Mouse (Mus musculus) MEL (cell line): ENCODE results near the gene Sox15. TPM values are rescaled to one million over a fixed set of nuclear protein-coding genes. Genes with fewer than 3 reads are reported as not detected.
A peak's percentile ranks its signal among the peaks of the same experiment; 100 is the strongest.

Experiments used
- DNase-seq: peaks from one replicate; pipeline ENCODE4 v3.0.0; 2011; ENCODE audit warnings: low read depth, low spot score
- H3K27ac ChIP-seq: 2 replicates; pipeline ENCODE4 v1.5.1; 2012; ENCODE audit warnings: low read depth, mild to moderate bottlenecking, control low read depth, low read length, moderate library complexity; ENCODE audit not compliant: control insufficient read depth
- H3K27me3 ChIP-seq, 2 experiments: fragments of 150-350 bp in 1 of 2; sonication (generic) in 1 of 2; 2 replicates each; pipeline ENCODE4 v1.6.1; 2012; ENCODE audit warnings: low read length in 2 of 2, mild to moderate bottlenecking in 2 of 2, improper control_type of control experiment in 1 of 2, moderate library complexity in 1 of 2; ENCODE audit not compliant: insufficient read depth in 2 of 2, control insufficient read depth in 1 of 2
- H3K36me3 ChIP-seq, 2 experiments: 2 replicates each; pipeline ENCODE4 v1.6.1; 2012 to 2014; ENCODE audit warnings: low read length in 2 of 2, improper control_type of control experiment in 1 of 2, inconsistent platforms in 1 of 2, mild to moderate bottlenecking in 1 of 2; ENCODE audit not compliant: insufficient read depth in 2 of 2, control insufficient read depth in 1 of 2
- H3K4me1 ChIP-seq, 2 experiments: fragments of 150-350 bp in 1 of 2; sonication (generic) in 1 of 2; 2 replicates each; pipeline ENCODE4 v1.6.1; 2012; ENCODE audit warnings: low read length in 2 of 2, improper control_type of control experiment in 1 of 2, mild to moderate bottlenecking in 1 of 2; ENCODE audit not compliant: insufficient read depth in 2 of 2, control insufficient read depth in 1 of 2
- H3K4me3 ChIP-seq, 2 experiments: fragments of 150-350 bp in 1 of 2; sonication (generic) in 1 of 2; 2 replicates each; pipeline ENCODE4 v1.5.1; 2012; ENCODE audit warnings: low read depth in 2 of 2, low read length in 2 of 2, mild to moderate bottlenecking in 2 of 2, moderate library complexity in 2 of 2, control low read depth in 1 of 2, improper control_type of control experiment in 1 of 2; ENCODE audit not compliant: control insufficient read depth in 1 of 2, insufficient read depth in 1 of 2
- H3K79me2 ChIP-seq: 2 replicates; pipeline ENCODE4 v1.6.1; 2012; ENCODE audit warnings: mild to moderate bottlenecking, low read length, moderate library complexity; ENCODE audit not compliant: control insufficient read depth, poor library complexity, insufficient read depth
- H3K9ac ChIP-seq: 2 replicates; pipeline ENCODE4 v1.6.1; 2012; ENCODE audit warnings: low read depth, mild to moderate bottlenecking, control low read depth, low read length, moderate library complexity; ENCODE audit not compliant: control insufficient read depth, poor library complexity, severe bottlenecking
- H3K9me3 ChIP-seq: fragments of 150-350 bp; sonication (generic); replicated peaks from 2 replicates; pipeline ENCODE4 v1.6.1; 2012; ENCODE audit warnings: mild to moderate bottlenecking, low read length, improper control_type of control experiment, moderate library complexity; ENCODE audit not compliant: insufficient read depth
- BHLHE40 ChIP-seq: IDR thresholded peaks from 2 replicates; pipeline ENCODE4 v1.6.1; 2012; ENCODE audit warnings: low read depth, mild to moderate bottlenecking, inconsistent platforms, low read length, improper control_type of control experiment, borderline replicate concordance
- CHD1 ChIP-seq: IDR thresholded peaks from 2 replicates; pipeline ENCODE4 v1.6.1; 2012; ENCODE audit warnings: low read depth, mild to moderate bottlenecking, inconsistent platforms, low read length, improper control_type of control experiment
- CHD2 ChIP-seq: IDR thresholded peaks from 2 replicates; pipeline ENCODE4 v1.6.1; 2011; ENCODE audit warnings: low read length, improper control_type of control experiment
- E2F4 ChIP-seq: IDR thresholded peaks from 2 replicates; pipeline ENCODE4 v1.6.1; 2011; ENCODE audit warnings: low read depth, low read length, improper control_type of control experiment, borderline replicate concordance
- ELF1 ChIP-seq: IDR thresholded peaks from 2 replicates; pipeline ENCODE4 v1.6.1; 2014; ENCODE audit warnings: low read depth, mild to moderate bottlenecking, inconsistent platforms, low read length, improper control_type of control experiment, moderate library complexity
- EP300 ChIP-seq, 2 experiments: IDR thresholded peaks; 2 replicates each; pipeline ENCODE4 v1.6.1; 2011; ENCODE audit warnings: improper control_type of control experiment in 2 of 2, low read length in 2 of 2, low read depth in 1 of 2, mild to moderate bottlenecking in 1 of 2
- ETS1 ChIP-seq: IDR thresholded peaks from 2 replicates; pipeline ENCODE4 v1.6.1; 2012; ENCODE audit warnings: low read depth, mild to moderate bottlenecking, inconsistent platforms, low read length, improper control_type of control experiment, moderate library complexity
- GABPA ChIP-seq: IDR thresholded peaks from 2 replicates; pipeline ENCODE4 v1.6.1; 2012; ENCODE audit warnings: low read depth, mild to moderate bottlenecking, inconsistent platforms, low read length, improper control_type of control experiment, moderate library complexity
- GATA1 ChIP-seq: IDR thresholded peaks from 2 replicates; pipeline ENCODE4 v1.6.1; 2011; ENCODE audit warnings: low read depth, low read length, improper control_type of control experiment
- JUND ChIP-seq: IDR thresholded peaks from 2 replicates; pipeline ENCODE4 v1.6.1; 2011; ENCODE audit warnings: low read depth, mild to moderate bottlenecking, improper control_type of control experiment, low read length
- KAT2A ChIP-seq: conservative IDR thresholded peaks from 2 replicates; pipeline ENCODE4 v1.6.1; 2012; ENCODE audit warnings: low read depth, low read length, improper control_type of control experiment, inconsistent platforms
- MAFK ChIP-seq: IDR thresholded peaks from 2 replicates; pipeline ENCODE4 v1.6.1; 2011; ENCODE audit warnings: low read depth, mild to moderate bottlenecking, low read length, improper control_type of control experiment, borderline replicate concordance
- MAZ ChIP-seq: IDR thresholded peaks from 2 replicates; pipeline ENCODE4 v1.6.1; 2012; ENCODE audit warnings: low read depth, mild to moderate bottlenecking, inconsistent platforms, low read length, improper control_type of control experiment
- MXI1 ChIP-seq: IDR thresholded peaks from 2 replicates; pipeline ENCODE4 v1.6.1; 2011; ENCODE audit warnings: mild to moderate bottlenecking, low read depth, low read length, improper control_type of control experiment
- MYB ChIP-seq: IDR thresholded peaks from 2 replicates; pipeline ENCODE4 v1.6.1; 2011; ENCODE audit warnings: mild to moderate bottlenecking, low read depth, low read length, improper control_type of control experiment
- MYC ChIP-seq: IDR thresholded peaks from 2 replicates; pipeline ENCODE4 v1.6.1; 2011; ENCODE audit warnings: low read depth, mild to moderate bottlenecking, low read length, improper control_type of control experiment, moderate library complexity
- NRF1 ChIP-seq: IDR thresholded peaks from 2 replicates; pipeline ENCODE4 v1.6.1; 2014; ENCODE audit warnings: low read depth, mild to moderate bottlenecking, inconsistent platforms, low read length, improper control_type of control experiment, moderate library complexity; ENCODE audit not compliant: poor library complexity, insufficient read depth, severe bottlenecking
- POLR2A ChIP-seq, 2 experiments: IDR thresholded peaks; 2 replicates each; pipeline ENCODE4 v1.6.1; 2011 to 2012; ENCODE audit warnings: low read length in 2 of 2, mild to moderate bottlenecking in 2 of 2, control low read depth in 1 of 2, improper control_type of control experiment in 1 of 2, low read depth in 1 of 2, moderate library complexity in 1 of 2; ENCODE audit not compliant: control insufficient read depth in 1 of 2, insufficient read depth in 1 of 2, poor library complexity in 1 of 2
- POLR2AphosphoS2 ChIP-seq: IDR thresholded peaks from 2 replicates; pipeline ENCODE4 v1.6.1; 2011; ENCODE audit warnings: low read length, improper control_type of control experiment
- POLR2AphosphoS5 ChIP-seq: IDR thresholded peaks from 2 replicates; pipeline ENCODE4 v1.6.1; 2012; ENCODE audit warnings: low read depth, borderline replicate concordance, mild to moderate bottlenecking, inconsistent platforms, low read length, moderate library complexity, mixed read lengths
- RAD21 ChIP-seq: IDR thresholded peaks from 2 replicates; pipeline ENCODE4 v1.6.1; 2011; ENCODE audit warnings: mild to moderate bottlenecking, low read depth, low read length, improper control_type of control experiment
- SIN3A ChIP-seq: IDR thresholded peaks from 2 replicates; pipeline ENCODE4 v1.6.1; 2012; ENCODE audit warnings: low read length, improper control_type of control experiment, inconsistent platforms
- SMC3 ChIP-seq: IDR thresholded peaks from 2 replicates; pipeline ENCODE4 v1.6.1; 2011; ENCODE audit warnings: low read depth, low read length, improper control_type of control experiment
- TAL1 ChIP-seq: IDR thresholded peaks from 2 replicates; pipeline ENCODE4 v1.6.1; 2012; ENCODE audit warnings: mild to moderate bottlenecking, inconsistent platforms, low read length, moderate library complexity, mixed read lengths
- TBP ChIP-seq: IDR thresholded peaks from 2 replicates; pipeline ENCODE4 v1.8.0; 2011; ENCODE audit warnings: low read depth, low read length, improper control_type of control experiment
- TCF12 ChIP-seq: IDR thresholded peaks from 2 replicates; pipeline ENCODE4 v1.6.1; 2014; ENCODE audit warnings: low read depth, mild to moderate bottlenecking, inconsistent platforms, low read length, improper control_type of control experiment, moderate library complexity
- UBTF ChIP-seq: IDR thresholded peaks from 2 replicates; pipeline ENCODE4 v1.6.1; 2012; ENCODE audit warnings: low read depth, mild to moderate bottlenecking, inconsistent platforms, low read length, improper control_type of control experiment, moderate library complexity, borderline replicate concordance; ENCODE audit not compliant: insufficient read depth
- USF1 ChIP-seq: IDR thresholded peaks from 2 replicates; pipeline ENCODE4 v1.6.1; 2014; ENCODE audit warnings: low read depth, mild to moderate bottlenecking, inconsistent platforms, low read length, improper control_type of control experiment, moderate library complexity
- USF2 ChIP-seq, 2 experiments: IDR thresholded peaks; 2 replicates each; pipeline ENCODE4 v1.6.1; 2011 to 2012; ENCODE audit warnings: improper control_type of control experiment in 2 of 2, low read length in 2 of 2, borderline replicate concordance in 1 of 2, inconsistent platforms in 1 of 2, low read depth in 1 of 2, mild to moderate bottlenecking in 1 of 2; ENCODE audit not compliant: insufficient read depth in 1 of 2
- ZKSCAN1 ChIP-seq: IDR thresholded peaks from 2 replicates; pipeline ENCODE4 v1.6.1; 2012; ENCODE audit warnings: low read depth, mild to moderate bottlenecking, inconsistent platforms, low read length, improper control_type of control experiment, moderate library complexity
- ZMIZ1 ChIP-seq: IDR thresholded peaks from 2 replicates; pipeline ENCODE4 v1.6.1; 2012; ENCODE audit warnings: low read depth, mild to moderate bottlenecking, inconsistent platforms, low read length, improper control_type of control experiment, moderate library complexity
- ZNF384 ChIP-seq: IDR thresholded peaks from 2 replicates; pipeline ENCODE4 v1.6.1; 2012; ENCODE audit warnings: low read depth, mild to moderate bottlenecking, inconsistent platforms, low read length, improper control_type of control experiment
- polyA plus RNA-seq, 2 experiments: library from polyadenylated mRNA; stranded (reverse) in 1 of 2; unstranded in 1 of 2; fragments of >175 nt in 1 of 2; fragments of >200 nt in 1 of 2; gene quantifications; 2 replicates each; pipeline versions ENCODE4 v1.2.1 to v1.2.4; 2012; ENCODE audit warnings: low replicate concordance in 2 of 2, low read depth in 1 of 2; ENCODE audit not compliant: insufficient read length in 2 of 2, insufficient read depth in 1 of 2, missing spikeins in 1 of 2
- total RNA-seq: library from RNA; depleted of rRNA; stranded (reverse); fragments of 300-350 nt; gene quantifications from 2 replicates; pipeline ENCODE4 v1.2.3, GENCODE M21; 2012

The Sox15 gene
- total and polyA plus RNA-seq, 3 experiments, result 0.11 TPM; not detected in 2

- no peak for TF ChIP-seq ELF1
Observed at GRCm38 (mm10) chr11:69629802-69630201, 25.3 kb upstream of the Sox15 start (continued).

- Histone ChIP-seq H3K36me3 (peaks cover 11 to 39% of the 10 kb centered on the region in 2 experiments), H3K79me2 (peaks cover 40% of the 10 kb centered on the region), H3K9me3 (no peaks in the 10 kb centered on the region), H3K27ac (peak within 1 kb of the TSS; percentile 89), H3K27me3 (no peaks in the 10 kb centered on the region), H3K4me1 (peaks cover 19 to 27% of the 10 kb centered on the region in 2 experiments), H3K9ac (peak within 1 kb of the TSS; percentile 99), H3K4me3 (peak within 1 kb of the TSS; percentile 57 to 84)
- DNase-seq, result peak; percentile 100
- TF ChIP-seq RAD21, result no peak
- TF ChIP-seq MXI1, result no peak; the same call in 1 of the 2 replicates
- peak; percentile 42 for TF ChIP-seq TBP
- no peak for TF ChIP-seq JUND
- peak; percentile 77 for TF ChIP-seq NRF1
- 0 out of 2 replicates have a peak, but pooled peaks have one; percentile 31 for TF ChIP-seq ZMIZ1
- no peak for TF ChIP-seq EP300 (IDR thresholded peaks at IDR 0.05; ENCODE audit: low read depth in 1 of 2, low read length in 2 of 2)
- TF ChIP-seq MAZ, result peak; percentile 55
- no peak for TF ChIP-seq MAFK
- no peak for TF ChIP-seq POLR2AphosphoS5
- TF ChIP-seq ZNF384, result peak; percentile 96
- peak; percentile 89 for TF ChIP-seq SIN3A
- no peak for TF ChIP-seq MYB
- no peak; the same call in 1 of the 2 replicates for TF ChIP-seq TCF12
- TF ChIP-seq GABPA, result no peak
- no peak for TF ChIP-seq UBTF
- TF ChIP-seq USF1, result no peak; the same call in 1 of the 2 replicates
- TF ChIP-seq MYC, result peak; percentile 28; the same call in 1 of the 2 replicates
- no peak for TF ChIP-seq USF2 (IDR thresholded peaks at IDR 0.05; ENCODE audit: borderline replicate concordance in 1 of 2, insufficient read depth in 1 of 2, low read depth in 1 of 2, low read length in 2 of 2)
- TF ChIP-seq CHD2, result no peak
- no peak; the same call in 1 of the 2 replicates for TF ChIP-seq KAT2A
- no peak; the same call in 1 of the 2 replicates for TF ChIP-seq ZKSCAN1
- TF ChIP-seq POLR2AphosphoS2, result peak; percentile 50; the same call in 1 of the 2 replicates
- no peak for TF ChIP-seq TAL1
- no peak; the same call in 1 of the 2 replicates for TF ChIP-seq BHLHE40
- TF ChIP-seq GATA1, result no peak
- no peak for TF ChIP-seq E2F4
- TF ChIP-seq POLR2A (IDR thresholded peaks at IDR 0.05; ENCODE audit: control insufficient read depth in 1 of 2, insufficient read depth in 1 of 2, low read depth in 1 of 2, low read length in 2 of 2, poor library complexity in 1 of 2), result peak; percentile 84 to 86
- TF ChIP-seq SMC3, result no peak
- 0 out of 2 replicates have a peak, but pooled peaks have one; percentile 7 for TF ChIP-seq ETS1
- peak; percentile 93 for TF ChIP-seq ELF1
- no peak for TF ChIP-seq CHD1
Observed at GRCm38 (mm10) chr11:69632284-69633089, 22.6 kb upstream of the Sox15 start, which contains the start of gene Fxr2. TSS of gene Fxr2 (plus strand) at chr11:69632990.
